Mouse (Mus musculus) heart, adult 2 months (tissue): Measurements from ENCODE around the gene Sorbs1.

Experiments used
- CTCF ChIP-seq: fragments of 200-600 bp; IDR thresholded peaks from 2 replicates; pipeline ENCODE4 v1.8.1; 2022; ENCODE audit warnings: antibody characterized with exemption, mild to moderate bottlenecking, moderate library complexity
- EP300 ChIP-seq: fragments of 200-500 bp; IDR thresholded peaks from 2 replicates; pipeline ENCODE4 v1.6.1; 2011; ENCODE audit warnings: low read depth, low read length, control low read depth; ENCODE audit not compliant: insufficient read depth
- POLR2A ChIP-seq: fragments of 200-500 bp; IDR thresholded peaks from 2 replicates; pipeline ENCODE4 v1.6.1; 2011; ENCODE audit warnings: mild to moderate bottlenecking, low read depth, low read length, control low read depth; ENCODE audit not compliant: insufficient read depth

DNA sequence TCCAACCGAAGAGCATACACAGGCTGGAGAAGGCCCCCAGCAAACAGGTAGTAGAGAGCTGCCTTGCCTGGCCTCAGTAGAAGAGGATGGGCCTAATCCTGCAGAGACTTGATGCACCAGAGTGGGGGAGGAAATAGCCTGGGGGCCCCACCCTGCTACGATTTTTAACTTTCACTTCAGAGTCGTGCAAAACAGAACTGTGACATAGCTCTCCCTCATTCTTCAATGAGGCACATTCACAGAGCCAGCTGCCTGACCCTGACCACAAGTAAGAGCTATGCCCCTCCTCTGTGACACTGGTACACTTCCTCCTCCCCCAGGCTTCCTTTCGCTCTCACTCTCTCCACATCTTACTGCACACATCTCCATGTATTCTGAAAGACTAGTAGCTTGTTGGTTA lies 256.2 kb downstream of the Sorbs1 start:
- TF ChIP-seq CTCF (no peak), EP300 (no peak), POLR2A (no peak)
